Mouse (Mus musculus) embryonic facial prominence, embryonic 12.5 days (tissue): ENCODE measurements around the gene Arhgap35. TPM values are rescaled to one million over a fixed set of nuclear protein-coding genes. Genes with fewer than 3 reads are reported as not detected.
"Not testable (repeated sequence)": the region's sequence is repeated elsewhere in the genome, so short reads cannot be mapped to it uniquely, and the experiment has no call there.

ENCODE experiments used
- ATAC-seq: fragments of 200-750 bp; cut with Nextera tagmentation; 2 replicates; pipeline ENCODE4 v1.8.0; 2017; ENCODE audit not compliant: insufficient number of reproducible peaks, insufficient read depth, low FRiP score, low TSS enrichment
- H3K27ac ChIP-seq: fragments of 300-500 bp; sonication (generic); 2 replicates; pipeline ENCODE4 v1.5.1; 2016; ENCODE audit warnings: mild to moderate bottlenecking
- H3K27me3 ChIP-seq: fragments of 300-500 bp; sonication (generic); 2 replicates; pipeline ENCODE4 v1.6.1; 2016; ENCODE audit warnings: mild to moderate bottlenecking, moderate library complexity
- H3K36me3 ChIP-seq: fragments of 300-500 bp; sonication (generic); 2 replicates; pipeline ENCODE4 v1.6.1; 2016; ENCODE audit warnings: mild to moderate bottlenecking
- H3K4me1 ChIP-seq: fragments of 300-500 bp; sonication (generic); 2 replicates; pipeline ENCODE4 v1.6.1; 2016
- H3K4me2 ChIP-seq: fragments of 300-500 bp; sonication (generic); replicated peaks from 2 replicates; pipeline ENCODE4 v1.6.1; 2016; ENCODE audit warnings: mild to moderate bottlenecking, moderate library complexity
- H3K4me3 ChIP-seq: fragments of 300-500 bp; sonication (generic); 2 replicates; pipeline ENCODE4 v1.5.1; 2016; ENCODE audit warnings: mild to moderate bottlenecking
- H3K9ac ChIP-seq: fragments of 300-500 bp; sonication (generic); 2 replicates; pipeline ENCODE4 v1.6.1; 2016; ENCODE audit warnings: mild to moderate bottlenecking, moderate library complexity
- H3K9me3 ChIP-seq: fragments of 300-500 bp; sonication (generic); 2 replicates; pipeline ENCODE4 v1.6.1; 2016; ENCODE audit warnings: mild to moderate bottlenecking, moderate library complexity
- WGBS: fragments of 180-500 bp; shearing (Covaris S2); methylation state at CpG from one replicate; pipeline ENCODE4 v1.1.7; 2016; 5-methylcytosine and 5-hydroxymethylcytosine counted together
- polyA plus RNA-seq: library from polyadenylated mRNA; unstranded; fragments of >200 nt; fragmentation: Nextera tagmentation; extraction: Ambion mirVana; gene quantifications from 2 replicates; pipeline ENCODE4 v1.2.1, GENCODE M21; 2016

Arhgap35 gene
- polyA plus RNA-seq: 32.2 and 32.6 TPM in 2 replicates

DNA sequence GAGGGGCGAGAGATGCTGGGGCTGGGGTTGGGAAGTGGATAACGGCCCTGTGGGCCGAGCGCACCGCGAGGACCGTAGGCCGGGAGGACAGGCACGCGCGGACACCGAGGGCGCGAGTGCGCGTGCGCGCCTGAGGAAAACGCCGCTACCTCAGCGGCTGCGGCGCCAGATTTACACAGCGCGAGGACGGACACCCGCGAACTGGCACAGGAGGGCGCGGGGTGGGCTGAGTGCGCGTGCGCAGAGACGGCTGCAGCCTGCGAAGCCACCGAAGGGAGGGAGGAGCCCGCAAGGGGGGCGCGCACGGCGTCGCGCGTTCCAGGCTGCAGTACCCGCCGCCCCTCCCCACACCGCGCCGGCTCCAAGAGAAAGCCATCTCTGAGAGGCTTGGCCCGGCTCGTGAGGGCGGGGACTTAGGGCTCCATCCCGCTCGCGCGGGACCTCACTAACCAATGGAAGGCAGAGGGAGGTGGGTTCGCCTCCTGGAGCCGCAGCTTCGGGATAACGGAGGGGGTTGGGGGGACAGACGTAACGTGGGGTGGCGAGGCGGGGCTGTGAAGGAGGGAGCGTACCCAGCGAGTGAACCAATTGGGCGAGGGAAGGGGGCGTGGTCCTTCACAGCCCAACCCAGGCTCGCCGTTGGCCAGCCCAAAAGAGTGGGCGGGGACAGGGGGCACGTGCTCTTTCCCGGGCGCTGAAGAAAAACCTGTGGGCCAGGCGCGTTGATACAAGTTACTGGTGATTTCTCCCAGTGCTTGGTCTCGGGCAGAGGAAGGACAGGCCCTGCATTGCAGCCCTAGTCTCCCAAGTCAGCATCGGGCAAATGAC is at the start of gene Arhgap35:
Gene Arhgap35 (minus strand): TSS at position 106 of the 828 bp plus-strand sequence.
- Histone ChIP-seq H3K9me3 (no peaks in the 10 kb centered on the region), H3K4me3 (peak within 1 kb of the TSS; percentile 90), H3K9ac (peak within 1 kb of the TSS; percentile 99), H3K36me3 (0 out of 2 replicates have a peak, but pooled peaks cover 4% of the 10 kb centered on the region), H3K4me1 (peaks cover 41% of the 10 kb centered on the region), H3K27ac (peak within 1 kb of the TSS; percentile 100), H3K4me2 (peak within 1 kb of the TSS; percentile 96), H3K27me3 (0 out of 2 replicates have a peak, but pooled peaks cover 6% of the 10 kb centered on the region)
- ATAC-seq: peak; percentile 99
- under 1% methylated on average over 77 of the region's 78 CpGs for WGBS

DNA sequence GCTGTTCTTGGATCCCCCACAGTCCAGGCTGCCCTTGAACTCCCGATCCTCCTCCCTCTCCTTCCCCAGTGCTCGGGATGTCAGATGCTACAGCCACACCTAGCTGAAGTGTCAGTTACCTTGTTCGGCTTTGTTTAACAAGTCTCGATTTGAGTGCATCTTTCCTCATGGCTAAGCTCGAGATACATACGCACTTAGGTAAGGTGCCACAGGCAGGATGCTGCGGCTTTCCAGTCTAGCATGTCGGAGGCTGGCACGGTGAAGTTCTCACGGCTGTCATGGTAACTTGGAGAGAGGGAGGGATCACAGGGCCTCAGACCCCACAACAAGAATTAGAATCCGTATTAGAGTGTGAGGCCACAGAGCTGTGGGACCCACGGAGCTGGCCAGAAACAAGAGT is 29.5 kb upstream of the Arhgap35 start:
- no peaks in the 10 kb centered on the region for H3K4me1 ChIP-seq
- H3K36me3 ChIP-seq: no peaks in the 10 kb centered on the region
- H3K4me3 ChIP-seq: no peak overlapping the region
- H3K27me3 ChIP-seq: no peaks in the 10 kb centered on the region
- H3K4me2 ChIP-seq: no peak overlapping the region
- H3K9me3 ChIP-seq: no peaks in the 10 kb centered on the region
- 73% methylated on average over 12 of the region's 12 CpGs for WGBS
- ATAC-seq: no peak
- H3K27ac ChIP-seq: no peak overlapping the region
- no peak overlapping the region for H3K9ac ChIP-seq

DNA sequence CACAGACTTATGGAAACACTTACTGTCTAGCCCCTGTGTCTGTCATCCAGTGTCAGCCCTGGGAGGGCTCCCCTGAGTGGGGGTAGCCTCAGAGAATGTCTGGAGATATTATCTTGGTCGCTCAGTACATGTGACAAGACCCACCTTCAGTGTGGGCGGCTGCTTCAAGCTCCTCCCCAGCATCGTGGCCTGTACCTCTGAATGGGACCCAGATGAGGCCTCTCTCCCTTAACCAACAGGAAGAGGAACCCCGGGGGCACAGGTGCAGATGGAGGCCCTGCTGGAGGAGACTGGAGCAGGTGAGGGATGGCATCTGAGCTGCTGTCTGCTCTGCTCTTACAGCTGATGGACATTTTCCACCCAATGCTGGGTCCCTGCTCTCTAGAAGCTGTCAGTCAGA is 28.3 kb upstream of the Arhgap35 start:
- 48% methylated on average over 4 of the region's 4 CpGs for WGBS
- H3K9ac ChIP-seq, H3K4me1 ChIP-seq, H3K4me3 ChIP-seq, H3K36me3 ChIP-seq, ATAC-seq, H3K27me3 ChIP-seq, H3K27ac ChIP-seq, H3K9me3 ChIP-seq, H3K4me2 ChIP-seq: not testable (repeated sequence)

DNA sequence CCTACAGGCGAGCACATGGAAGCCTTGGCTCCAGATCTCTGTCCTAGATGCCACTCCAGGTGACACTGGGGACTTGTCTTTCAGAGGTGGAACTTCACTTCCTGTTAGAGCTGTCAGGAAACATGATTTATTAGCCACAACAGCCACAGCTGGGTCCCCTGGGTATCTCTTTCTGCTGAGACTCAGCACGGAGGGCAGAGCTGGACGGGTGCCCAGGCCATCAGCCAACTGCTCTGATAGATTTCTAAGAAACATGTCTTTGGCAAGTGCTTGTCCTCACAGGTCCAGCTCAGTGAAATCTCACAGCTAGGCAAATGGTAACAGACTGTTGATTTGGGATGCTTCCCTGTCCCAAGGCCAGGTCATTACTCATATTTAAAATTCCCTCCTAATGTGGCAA is 24.2 kb upstream of the Arhgap35 start:
- no peaks in the 10 kb centered on the region for H3K27me3 ChIP-seq
- ATAC-seq: no peak
- no peaks in the 10 kb centered on the region for H3K9me3 ChIP-seq
- H3K36me3 ChIP-seq: no peaks in the 10 kb centered on the region
- H3K4me3 ChIP-seq: no peak overlapping the region
- 82% methylated on average over 3 of the region's 3 CpGs for WGBS
- H3K9ac ChIP-seq: no peak overlapping the region
- no peak overlapping the region for H3K4me2 ChIP-seq
- H3K27ac ChIP-seq: no peak overlapping the region
- 0 out of 2 replicates have a peak, but pooled peaks cover 3% of the 10 kb centered on the region for H3K4me1 ChIP-seq

DNA sequence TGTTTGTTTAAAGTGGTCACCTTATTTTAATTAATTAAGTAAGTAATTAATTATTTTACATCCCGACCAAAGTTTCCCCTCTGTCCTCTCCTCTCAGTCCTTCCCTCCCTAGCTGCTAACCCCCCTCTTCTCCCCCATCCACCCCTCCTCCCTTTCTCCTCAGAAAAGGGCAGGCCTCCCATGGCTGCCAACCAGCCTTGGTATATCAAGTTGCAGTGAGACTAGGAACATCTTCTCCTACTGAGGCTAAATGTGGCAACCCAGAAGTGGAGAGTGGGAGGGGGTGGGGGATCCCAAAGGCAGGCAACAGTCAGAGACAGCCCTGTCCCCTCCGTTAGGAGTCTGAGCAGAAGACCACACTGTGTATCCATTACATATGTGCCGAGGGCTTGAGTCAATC is 20.3 kb upstream of the Arhgap35 start:
- Histone ChIP-seq H3K9ac (no peak overlapping the region), H3K27me3 (no peaks in the 10 kb centered on the region), H3K36me3 (no peaks in the 10 kb centered on the region), H3K9me3 (no peaks in the 10 kb centered on the region), H3K4me3 (no peak overlapping the region), H3K27ac (no peak overlapping the region), H3K4me2 (no peak overlapping the region), H3K4me1 (0 out of 2 replicates have a peak, but pooled peaks cover 3% of the 10 kb centered on the region)
- ATAC-seq: no peak
- WGBS: 44% methylated on average over 3 of the region's 3 CpGs

DNA sequence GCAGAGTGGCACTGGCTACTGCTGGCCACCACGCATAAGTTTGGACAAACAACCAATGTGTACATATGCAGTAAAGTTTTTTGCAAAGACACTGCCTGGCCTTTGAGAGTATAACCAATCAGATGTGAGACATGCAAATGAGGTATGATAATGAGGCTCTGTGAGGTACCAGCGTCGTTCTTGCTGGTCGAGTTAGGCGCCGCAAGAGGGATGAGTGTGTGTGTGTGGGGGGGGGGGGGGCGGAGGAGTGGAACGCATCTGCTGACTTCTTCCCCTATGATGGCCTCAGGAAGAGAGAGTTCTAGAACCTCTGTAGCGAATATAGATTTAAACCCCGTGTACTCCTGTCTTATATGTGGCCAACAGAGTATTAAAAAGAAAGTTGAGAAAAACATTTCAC is 19.1 kb upstream of the Arhgap35 start:
- ATAC-seq, H3K27ac ChIP-seq, H3K4me1 ChIP-seq, H3K9ac ChIP-seq, H3K4me3 ChIP-seq, H3K27me3 ChIP-seq, H3K9me3 ChIP-seq, H3K36me3 ChIP-seq: not testable (repeated sequence)
- H3K4me2 ChIP-seq: 0 out of 2 replicates have a peak overlapping the region, but pooled peaks have one; percentile 9
- 10% methylated on average over 9 of the region's 10 CpGs for WGBS

DNA sequence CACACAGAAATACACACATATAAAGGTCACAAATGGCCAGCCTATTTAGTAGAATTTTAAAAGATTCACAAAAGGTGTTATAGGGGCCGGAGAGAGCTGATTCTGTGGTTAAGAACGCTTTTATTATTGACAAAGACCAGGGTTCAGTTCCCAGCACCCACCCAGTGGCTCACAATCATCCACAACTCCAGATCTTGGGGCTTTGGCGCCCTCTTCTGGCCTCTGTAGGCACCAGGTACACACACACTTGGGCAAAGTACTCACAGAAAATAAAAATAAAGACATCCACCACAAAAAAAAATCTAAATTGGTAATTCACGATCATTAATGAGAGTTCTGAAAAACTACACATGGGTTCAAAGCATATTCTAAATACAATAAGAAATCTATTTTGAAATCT is 17.1 kb upstream of the Arhgap35 start:
- Histone ChIP-seq H3K9ac (no peak overlapping the region), H3K27ac (no peak overlapping the region), H3K4me1 (0 out of 2 replicates have a peak, but pooled peaks cover 3% of the 10 kb centered on the region), H3K4me2 (no peak overlapping the region), H3K27me3 (no peaks in the 10 kb centered on the region), H3K9me3 (no peaks in the 10 kb centered on the region), H3K36me3 (no peaks in the 10 kb centered on the region), H3K4me3 (no peak overlapping the region)
- ATAC-seq: no peak
- 64% methylated on average over 4 of the region's 4 CpGs for WGBS

DNA sequence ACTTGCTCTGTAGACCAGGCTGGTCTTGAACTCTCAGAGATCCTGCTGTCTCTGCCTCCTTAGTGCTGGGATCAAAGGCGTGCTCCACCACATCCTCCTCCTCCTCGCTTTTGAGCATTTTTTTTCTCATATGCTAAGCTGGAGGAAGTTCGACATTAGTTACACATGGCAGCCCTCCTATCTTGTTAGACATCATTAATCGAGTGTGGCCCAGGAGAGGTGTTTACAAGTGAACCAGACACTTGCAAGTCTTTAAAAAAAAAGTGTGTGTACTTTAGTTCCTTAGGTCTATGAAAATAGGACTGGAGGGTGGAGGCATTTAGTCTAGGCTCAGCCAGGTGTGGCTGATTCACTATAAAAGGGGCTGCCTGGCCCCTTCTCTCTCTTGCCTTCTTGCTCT is 16.2 kb upstream of the Arhgap35 start:
- no peak overlapping the region for H3K4me2 ChIP-seq
- 73% methylated on average over 4 of the region's 4 CpGs for WGBS
- no peak overlapping the region for H3K27ac ChIP-seq
- no peaks in the 10 kb centered on the region for H3K27me3 ChIP-seq
- H3K9ac ChIP-seq: no peak overlapping the region
- no peak for ATAC-seq
- H3K36me3 ChIP-seq: no peaks in the 10 kb centered on the region
- H3K4me3 ChIP-seq: no peak overlapping the region
- H3K4me1 ChIP-seq: 0 out of 2 replicates have a peak, but pooled peaks cover 3% of the 10 kb centered on the region
- no peaks in the 10 kb centered on the region for H3K9me3 ChIP-seq

DNA sequence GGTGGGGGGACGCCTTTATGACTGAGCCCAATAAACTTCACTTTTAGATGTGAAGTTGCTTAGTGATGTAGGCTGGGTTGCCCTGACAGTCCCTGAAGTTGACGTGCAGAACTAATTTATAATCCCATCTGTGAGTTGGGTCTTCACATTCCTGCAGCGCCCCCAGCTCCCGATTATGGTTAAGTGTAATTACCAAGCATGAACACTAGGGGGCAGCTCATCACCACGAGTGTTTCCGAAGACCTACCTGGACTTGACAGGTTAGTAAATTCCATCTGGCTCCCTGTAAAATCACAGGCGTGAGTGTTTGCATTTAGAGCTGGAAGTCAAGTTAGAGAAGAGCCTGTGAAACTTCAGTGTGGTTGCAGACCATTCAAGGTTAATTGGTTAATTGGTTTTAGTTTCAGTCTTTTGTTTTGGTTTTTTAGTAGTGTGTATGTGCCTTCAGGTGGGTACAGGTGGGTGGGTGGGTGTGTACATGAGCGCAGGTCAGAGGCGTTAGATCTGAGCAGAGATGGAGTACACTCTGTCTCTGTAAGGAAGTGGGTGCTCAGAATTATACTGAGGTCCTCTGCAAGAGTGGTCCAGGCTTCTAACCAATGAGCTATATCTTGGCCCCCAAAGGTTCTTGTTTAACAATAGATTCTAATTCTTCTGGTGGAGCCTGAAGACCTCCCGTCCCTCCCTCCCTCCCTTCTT is 15.0 kb upstream of the Arhgap35 start:
- no peak overlapping the region for H3K27ac ChIP-seq
- ATAC-seq: no peak
- no peaks in the 10 kb centered on the region for H3K9me3 ChIP-seq
- 17% methylated on average over 10 of the region's 10 CpGs for WGBS
- no peak overlapping the region for H3K9ac ChIP-seq
- H3K36me3 ChIP-seq: no peaks in the 10 kb centered on the region
- no peak overlapping the region for H3K4me2 ChIP-seq
- no peaks in the 10 kb centered on the region for H3K4me1 ChIP-seq
- no peaks in the 10 kb centered on the region for H3K27me3 ChIP-seq
- no peak overlapping the region for H3K4me3 ChIP-seq

DNA sequence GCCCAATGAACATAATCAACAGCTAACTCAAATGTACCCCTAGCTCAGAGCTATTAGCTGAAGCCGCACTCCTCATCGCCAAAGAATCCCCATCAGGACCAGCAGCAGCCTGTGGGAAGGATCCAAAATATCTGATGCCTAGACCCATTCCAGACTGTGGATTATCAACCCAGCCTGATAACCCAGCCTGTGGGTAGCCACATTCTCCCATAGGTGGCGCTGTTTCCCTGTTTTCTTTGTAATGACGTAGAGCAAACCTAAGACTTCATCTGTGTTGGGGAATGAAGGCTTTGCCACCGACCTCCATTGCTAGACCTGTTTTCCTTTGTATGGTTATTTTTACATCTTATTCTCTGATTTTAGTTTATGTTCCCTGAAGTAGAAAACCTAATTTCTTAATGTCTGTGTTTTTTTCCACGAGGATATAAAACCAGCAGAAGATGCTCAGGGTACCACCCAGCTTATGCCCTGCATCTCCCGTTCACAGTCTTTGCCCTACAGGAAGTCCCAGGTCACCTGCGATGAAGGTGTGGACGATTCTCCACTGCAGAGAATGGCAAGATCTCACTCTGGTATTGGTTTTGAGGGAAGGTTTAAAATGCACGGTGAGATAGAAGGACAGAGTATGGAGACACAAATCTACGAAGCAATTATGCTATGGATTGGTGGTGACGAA is 13.4 kb upstream of the Arhgap35 start:
- Histone ChIP-seq H3K9me3 (no peaks in the 10 kb centered on the region), H3K36me3 (no peaks in the 10 kb centered on the region), H3K27ac (no peak overlapping the region), H3K4me2 (no peak overlapping the region), H3K27me3 (no peaks in the 10 kb centered on the region), H3K4me1 (0 out of 2 replicates have a peak, but pooled peaks cover 3% of the 10 kb centered on the region), H3K9ac (no peak overlapping the region), H3K4me3 (no peak overlapping the region)
- WGBS: 35% methylated on average over 12 of the region's 12 CpGs
- no peak for ATAC-seq

DNA sequence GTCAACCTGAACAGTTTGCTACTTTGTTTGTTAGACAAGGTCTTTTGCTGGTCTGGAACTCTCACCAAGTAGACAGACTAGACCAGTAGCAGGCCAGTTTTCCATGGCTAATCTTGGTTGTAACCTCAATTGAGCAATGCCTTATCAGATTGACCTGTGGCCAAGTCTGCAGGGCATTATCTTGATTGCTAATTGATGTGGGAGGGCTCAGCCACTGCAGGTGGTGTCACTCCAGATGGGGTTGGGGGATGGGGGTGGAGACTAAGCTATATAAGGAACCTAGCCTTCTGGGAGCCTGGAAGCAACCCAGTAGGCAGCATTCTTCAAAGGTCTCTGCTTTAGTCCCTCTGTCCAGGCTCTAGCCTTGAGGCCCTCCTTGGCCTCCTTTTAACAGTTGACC is 8.9 kb upstream of the Arhgap35 start:
- no peak for ATAC-seq
- no peak overlapping the region for H3K4me3 ChIP-seq

More for the DNA sequence above, 8.9 kb upstream of the Arhgap35 start:
- Histone ChIP-seq H3K27ac (no peak overlapping the region), H3K4me2 (no peak overlapping the region), H3K9me3 (no peaks in the 10 kb centered on the region), H3K9ac (no peak overlapping the region), H3K36me3 (no peaks in the 10 kb centered on the region), H3K27me3 (0 out of 2 replicates have a peak, but pooled peaks cover 6% of the 10 kb centered on the region), H3K4me1 (0 out of 2 replicates have a peak, but pooled peaks cover 3% of the 10 kb centered on the region)
